Mouse (Mus musculus) hindbrain, postnatal 0 days (tissue): ENCODE measurements at regions not wholly inside any gene's neighbourhood (a gene's known extent, or its start where the extent isn't known, plus 50 kb on each side); places are given as distances from the start of the nearest gene placed in this dataset.

Experiments used
- ATAC-seq: fragments of 200-750 bp; cut with Nextera tagmentation; 2 replicates; pipeline ENCODE4 v1.8.0; 2017; ENCODE audit warnings: mild to moderate bottlenecking, moderate TSS enrichment, moderate library complexity
- DNase-seq: peaks from one replicate; pipeline ENCODE4 v3.0.0-alpha.2; 2015; ENCODE audit warnings: low spot score
- H3K27ac ChIP-seq: fragments of 300-500 bp; sonication (generic); 2 replicates; pipeline ENCODE4 v1.5.1; 2014; ENCODE audit warnings: mild to moderate bottlenecking
- H3K27me3 ChIP-seq: fragments of 300-500 bp; sonication (generic); 2 replicates; pipeline ENCODE4 v1.6.1; 2014; ENCODE audit warnings: low read length, mixed read lengths; ENCODE audit not compliant: insufficient read depth
- H3K36me3 ChIP-seq: fragments of 300-500 bp; sonication (generic); 2 replicates; pipeline ENCODE4 v1.6.1; 2014; ENCODE audit warnings: low read length, mixed read lengths; ENCODE audit not compliant: insufficient read depth
- H3K4me1 ChIP-seq: fragments of 300-500 bp; sonication (generic); 2 replicates; pipeline ENCODE4 v1.6.1; 2014; ENCODE audit warnings: antibody characterized with exemption, low read length, mixed read lengths; ENCODE audit not compliant: insufficient read depth
- H3K4me2 ChIP-seq: fragments of 300-500 bp; sonication (generic); 2 replicates; pipeline ENCODE4 v1.6.1; 2014; ENCODE audit warnings: low read depth, mild to moderate bottlenecking, low read length, moderate library complexity, mixed read lengths
- H3K4me3 ChIP-seq: fragments of 300-500 bp; sonication (generic); 2 replicates; pipeline ENCODE4 v1.5.1; 2014; ENCODE audit warnings: low read length
- H3K9ac ChIP-seq: fragments of 300-500 bp; sonication (generic); replicated peaks from 2 replicates; pipeline ENCODE4 v1.6.1; 2014; ENCODE audit warnings: mild to moderate bottlenecking, low read length, moderate library complexity, mixed read lengths
- H3K9me3 ChIP-seq: fragments of 300-500 bp; sonication (generic); 2 replicates; pipeline ENCODE4 v1.6.1; 2016; ENCODE audit warnings: low read length, mixed read lengths
- CTCF ChIP-seq: IDR thresholded peaks from 2 replicates; pipeline ENCODE4 v1.5.1; 2016; ENCODE audit warnings: antibody characterized with exemption, control low read depth, low read depth
- WGBS: fragments of 180-500 bp; shearing (Covaris S2); extraction: QIAGEN DNeasy Blood & Tissue Kit; methylation state at CpG from one replicate; pipeline ENCODE4 v1.1.7; 2014; 5-methylcytosine and 5-hydroxymethylcytosine counted together

GRCm38 (mm10) chr5:118405421-118405820 is 155.1 kb upstream of the Med13l start:
- H3K36me3 ChIP-seq, result no peaks in the 10 kb centered on the region
- 0 out of 2 replicates have a peak, but pooled peaks cover 3% of the 10 kb centered on the region for H3K9me3 ChIP-seq
- H3K4me2 ChIP-seq, result no peak overlapping the region
- no peak overlapping the region for H3K4me3 ChIP-seq
- no peaks in the 10 kb centered on the region for H3K27me3 ChIP-seq
- H3K27ac ChIP-seq, result no peak overlapping the region
- TF ChIP-seq CTCF, result no peak
- H3K9ac ChIP-seq, result no peak overlapping the region
- H3K4me1 ChIP-seq, result no peaks in the 10 kb centered on the region
- DNase-seq (no peak), ATAC-seq (no peak)
- 90% methylated on average over 3 of the region's 3 CpGs for WGBS

- ATAC-seq, result no peak
- Histone ChIP-seq H3K9me3 (0 out of 2 replicates have a peak, but pooled peaks cover 3% of the 10 kb centered on the region), H3K27me3 (no peaks in the 10 kb centered on the region), H3K4me1 (no peaks in the 10 kb centered on the region), H3K4me2 (no peak overlapping the region), H3K9ac (no peak overlapping the region), H3K36me3 (no peaks in the 10 kb centered on the region), H3K4me3 (no peak overlapping the region), H3K27ac (no peak overlapping the region)
- no peak for DNase-seq
- TF ChIP-seq CTCF, result no peak
- 21% methylated on average over 11 of the region's 11 CpGs for WGBS
Observed at GRCm38 (mm10) chr5:118407451-118407850, 153.0 kb upstream of the Med13l start.

- Histone ChIP-seq H3K27ac (no peak overlapping the region), H3K9me3 (0 out of 2 replicates have a peak, but pooled peaks cover 3% of the 10 kb centered on the region), H3K4me1 (no peaks in the 10 kb centered on the region), H3K4me2 (no peak overlapping the region), H3K27me3 (no peaks in the 10 kb centered on the region), H3K4me3 (no peak overlapping the region), H3K36me3 (no peaks in the 10 kb centered on the region), H3K9ac (no peak overlapping the region)
- DNase-seq, result no peak
- TF ChIP-seq CTCF, result no peak
- no peak for ATAC-seq
- WGBS, result 53% methylated on average over 3 of the region's 3 CpGs
Observed at GRCm38 (mm10) chr5:118407973-118408372, 152.5 kb upstream of the Med13l start.

GRCm38 (mm10) chr5:118408826-118409225 is 151.7 kb upstream of the Med13l start:
- Histone ChIP-seq H3K9ac (no peak overlapping the region), H3K9me3 (0 out of 2 replicates have a peak, but pooled peaks cover 3% of the 10 kb centered on the region), H3K4me2 (no peak overlapping the region), H3K4me1 (no peaks in the 10 kb centered on the region), H3K27ac (no peak overlapping the region), H3K27me3 (no peaks in the 10 kb centered on the region), H3K4me3 (no peak overlapping the region), H3K36me3 (no peaks in the 10 kb centered on the region)
- TF ChIP-seq CTCF, result no peak
- WGBS, result 87% methylated on average over 8 of the region's 8 CpGs
- DNase-seq (no peak), ATAC-seq (no peak)

GRCm38 (mm10) chr5:118413428-118414282 is 146.8 kb upstream of the Med13l start:
- no peaks in the 10 kb centered on the region for H3K27me3 ChIP-seq
- no peak overlapping the region for H3K4me3 ChIP-seq
- H3K4me2 ChIP-seq, result peak overlapping the region; percentile 42
- no peak overlapping the region for H3K27ac ChIP-seq
- WGBS, result 55% methylated on average over 13 of the region's 13 CpGs
- peak; percentile 96 for ATAC-seq
- TF ChIP-seq CTCF, result no peak
- H3K9me3 ChIP-seq, result no peaks in the 10 kb centered on the region
- no peaks in the 10 kb centered on the region for H3K36me3 ChIP-seq
- DNase-seq, result peak; percentile 92
- H3K4me1 ChIP-seq, result no peaks in the 10 kb centered on the region
- no peak overlapping the region for H3K9ac ChIP-seq

GRCm38 (mm10) chr5:118419344-118420037 is 141.0 kb upstream of the Med13l start:
- H3K36me3 ChIP-seq, result no peaks in the 10 kb centered on the region
- TF ChIP-seq CTCF, result no peak
- no peak overlapping the region for H3K9ac ChIP-seq
- H3K4me3 ChIP-seq, result no peak overlapping the region
- WGBS, result 91% methylated on average over 7 of the region's 7 CpGs
- no peaks in the 10 kb centered on the region for H3K27me3 ChIP-seq
- no peak overlapping the region for H3K27ac ChIP-seq
- no peak for DNase-seq
- ATAC-seq, result no peak
- H3K4me1 ChIP-seq, result peaks cover 12% of the 10 kb centered on the region
- H3K4me2 ChIP-seq, result no peak overlapping the region
- no peaks in the 10 kb centered on the region for H3K9me3 ChIP-seq
